10 mouse cellular contexts compared by ENCODE assay signal in genomic region chr5:103364791-103365699, GRCm38 (mm10). TPM values are rescaled to one million over a fixed set of nuclear protein-coding genes. Genes with fewer than 3 reads are reported as not detected.
DNase-seq lines count a peak whose midpoint lies in the region; ATAC-seq and TF ChIP-seq lines count a peak whose summit lies in the region.
"Had no signal": no experiment of that assay in that cellular context is flagged by ENCODE, and none has a peak within 500 bp of the region (broad histone marks: within the 10 kb centered on the region; RNA-seq: fewer than 3 reads in every experiment).

No protein-coding gene starts in this region.

- H3K9ac ChIP-seq in intestine, embryonic 15.5 days: no peak overlapping the region
- H3K9ac ChIP-seq: hindbrain, embryonic 15.5 days; limb, embryonic 15.5 days had no signal

- TF ChIP-seq CTCF in left cerebral cortex, adult 2 months (IDR thresholded peaks at IDR 0.05): no peak
- no peak for TF ChIP-seq CTCF in lung, adult 2 months (IDR thresholded peaks at IDR 0.05; ENCODE audit: insufficient read depth, low read length)

- H3K4me3 ChIP-seq in left cerebral cortex, adult 2 months: 0 out of 2 replicates have a peak overlapping the region, but pooled peaks have one; percentile 4
- no peak overlapping the region for H3K4me3 ChIP-seq in intestine, embryonic 15.5 days (replicated peaks)
- H3K4me3 ChIP-seq in lung, adult 2 months (replicated peaks; ENCODE audit: extremely low read depth, low read depth, low read length): no peak overlapping the region
- H3K4me3 ChIP-seq: hindbrain, embryonic 15.5 days; limb, embryonic 15.5 days had no signal

- H3K4me2 ChIP-seq in intestine, embryonic 15.5 days (replicated peaks): peak overlapping the region; percentile 27; the same call in 1 of the 2 replicates
- H3K4me2 ChIP-seq: hindbrain, embryonic 15.5 days; limb, embryonic 15.5 days had no signal

- no peaks in the 10 kb centered on the region for H3K4me1 ChIP-seq in intestine, embryonic 15.5 days (replicated peaks)
- H3K4me1 ChIP-seq in lung, adult 2 months (ENCODE audit: control insufficient read depth, insufficient read depth, low read length): peaks cover 9% of the 10 kb centered on the region
- H3K4me1 ChIP-seq: hindbrain, embryonic 15.5 days had no signal

- no peak overlapping the region for H3K27ac ChIP-seq in left cerebral cortex, adult 2 months
- no peak overlapping the region for H3K27ac ChIP-seq in intestine, embryonic 15.5 days
- H3K27ac ChIP-seq: hindbrain, embryonic 15.5 days; limb, embryonic 15.5 days had no signal

- H3K36me3 ChIP-seq in intestine, embryonic 15.5 days: no peaks in the 10 kb centered on the region
- H3K36me3 ChIP-seq: hindbrain, embryonic 15.5 days; limb, embryonic 15.5 days had no signal

- TF ChIP-seq POLR2A in lung, adult 2 months (IDR thresholded peaks at IDR 0.05; ENCODE audit: borderline replicate concordance, extremely low read depth, low read depth, low read length): no peak

- no peaks in the 10 kb centered on the region for H3K27me3 ChIP-seq in intestine, embryonic 15.5 days (replicated peaks)
- H3K27me3 ChIP-seq: hindbrain, embryonic 15.5 days; limb, embryonic 15.5 days had no signal

- ATAC-seq in intestine, embryonic 15.5 days: peak; percentile 64

- DNase-seq in left cerebral cortex, adult 2 months (ENCODE audit: extremely low spot score in 1 of 2, low spot score in 2 of 2): peak in 1 of 2 experiments; percentile 18
- DNase-seq in left cerebral cortex, adult 11 months (ENCODE audit: low spot score): no peak
- DNase-seq in lung, adult 2 months: peak; percentile 62
- DNase-seq in yolk sac, embryonic 10.5 days (ENCODE audit: low spot score): peak; percentile 63
- DNase-seq in cerebellum, postnatal 14 days: no peak
- no peak for DNase-seq in gastrocnemius, postnatal 4 days (ENCODE audit: low spot score in 2 of 2)
- DNase-seq: thymus, adult 18-20 months had no signal

- H3K9me3 ChIP-seq in intestine, embryonic 15.5 days: no peaks in the 10 kb centered on the region
- H3K9me3 ChIP-seq: hindbrain, embryonic 15.5 days; limb, embryonic 15.5 days had no signal

- 75% methylated on average over 21 of the region's 21 CpGs for WGBS in intestine, embryonic 15.5 days
- WGBS in lung, adult 2 months: 65% methylated on average over 21 of the region's 21 CpGs

- intact Hi-C loops in left cerebral cortex, adult 2 months (cut with DNase I): no loop called here

RNA-seq across cellular contexts. Expression of gene Ptpn13, which starts 59.9 kb away (rescaled TPM):
- total RNA-seq in left cerebral cortex, adult 2 months (2021): 10 to 100 TPM in 1 of 2 experiments, 1 to 10 TPM in 1; 9.6 to 10.5 TPM
- polyA plus RNA-seq in intestine, embryonic 15.5 days (2015; fragmentation: Nextera tagmentation; extraction: Ambion mirVana): 5.5 TPM in 2 replicates
- 18.0 and 22.6 TPM in 2 replicates for polyA plus RNA-seq in lung, adult 2 months (2012; rRNA removed)
- total RNA-seq in gastrocnemius, postnatal 4 days (2021): 10 to 100 TPM in 1 of 2 experiments, 1 to 10 TPM in 1; 8.8 to 10.1 TPM

Comparison
In these comparisons a context has a peak if more than half of its experiments do, and no peak if none do; other contexts are left out.
1. DNase-seq: peak in lung, adult 2 months (single experiment) and yolk sac, embryonic 10.5 days (single experiment); none in left cerebral cortex, adult 11 months (single experiment), cerebellum, postnatal 14 days (0 of 2) and gastrocnemius, postnatal 4 days (0 of 2).